Mouse (Mus musculus) heart, embryonic 16.5 days (tissue): ENCODE measurements around the gene Pipox. TPM values are rescaled to one million over a fixed set of nuclear protein-coding genes. Genes with fewer than 3 reads are reported as not detected.

ENCODE experiments used
- ATAC-seq: fragments of 200-750 bp; cut with Nextera tagmentation; replicated peaks from 2 replicates; pipeline ENCODE4 v1.8.0; 2017; ENCODE audit warnings: moderate number of reproducible peaks; ENCODE audit not compliant: insufficient read depth, low FRiP score; ENCODE audit errors: extremely low read depth
- H3K27ac ChIP-seq: fragments of 300-500 bp; sonication (generic); 2 replicates; pipeline ENCODE4 v1.5.1; 2014; ENCODE audit warnings: mild to moderate bottlenecking, low read length, control low read depth, moderate library complexity
- H3K27me3 ChIP-seq: fragments of 300-500 bp; sonication (generic); 2 replicates; pipeline ENCODE4 v1.6.1; 2014; ENCODE audit warnings: low read length, mixed read lengths; ENCODE audit not compliant: control insufficient read depth, insufficient read depth
- H3K36me3 ChIP-seq: fragments of 300-500 bp; sonication (generic); 2 replicates; pipeline ENCODE4 v1.6.1; 2014; ENCODE audit not compliant: control insufficient read depth, insufficient read depth
- H3K4me1 ChIP-seq: fragments of 300-500 bp; sonication (generic); 2 replicates; pipeline ENCODE4 v1.6.1; 2014; ENCODE audit warnings: low read length, mixed read lengths; ENCODE audit not compliant: control insufficient read depth, insufficient read depth
- H3K4me2 ChIP-seq: fragments of 300-500 bp; sonication (generic); 2 replicates; pipeline ENCODE4 v1.6.1; 2014; ENCODE audit warnings: low read depth, mild to moderate bottlenecking, control low read depth, low read length
- H3K4me3 ChIP-seq: fragments of 300-500 bp; sonication (generic); 2 replicates; pipeline ENCODE4 v1.5.1; 2014; ENCODE audit warnings: mild to moderate bottlenecking, control low read depth, low read length
- H3K9ac ChIP-seq: fragments of 300-500 bp; sonication (generic); 2 replicates; pipeline ENCODE4 v1.6.1; 2014; ENCODE audit warnings: low read length, control low read depth
- H3K9me3 ChIP-seq: fragments of 300-500 bp; sonication (generic); replicated peaks from 2 replicates; pipeline ENCODE4 v1.6.1; 2016; ENCODE audit warnings: low read length; ENCODE audit not compliant: control insufficient read depth
- WGBS: fragments of 180-500 bp; shearing (Covaris S2); extraction: QIAGEN DNeasy Blood & Tissue Kit; methylation state at CpG from one replicate; pipeline ENCODE4 v1.1.7; 2014; 5-methylcytosine and 5-hydroxymethylcytosine counted together
- polyA plus RNA-seq: library from polyadenylated mRNA; unstranded; fragments of >200 nt; fragmentation: Nextera tagmentation; extraction: Ambion mirVana; gene quantifications from 2 replicates; pipeline ENCODE4 v1.2.1, GENCODE M21; 2015

The Pipox gene
- polyA plus RNA-seq, 1 experiment from 2014 or later: 2.9 TPM

DNA sequence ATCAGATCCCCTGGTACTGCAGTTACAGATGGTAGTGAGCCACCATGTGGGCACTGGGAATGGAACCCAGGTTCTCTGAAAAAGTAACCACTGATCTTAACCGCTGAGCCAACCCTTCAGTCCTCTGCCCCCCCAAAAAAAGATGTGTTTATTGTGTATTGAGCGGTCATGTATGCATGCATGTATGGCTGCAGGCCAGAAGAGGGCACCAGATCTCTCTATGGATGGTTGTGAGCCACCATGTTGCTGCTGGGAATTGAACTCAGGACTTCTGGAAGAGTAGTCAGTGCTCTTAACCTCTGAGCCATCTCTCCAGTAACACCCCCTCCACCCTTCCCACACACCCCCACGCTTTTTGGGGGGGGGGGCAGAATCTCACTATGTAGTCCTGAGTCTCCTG, 58.8 kb downstream of the Pipox start:
- no peaks in the 10 kb centered on the region for H3K27me3 ChIP-seq
- no peak overlapping the region for H3K9ac ChIP-seq
- 76% methylated on average over 3 of the region's 3 CpGs for WGBS
- no peak overlapping the region for H3K4me3 ChIP-seq
- no peak overlapping the region for H3K27ac ChIP-seq
- H3K4me1 ChIP-seq: peaks cover 10% of the 10 kb centered on the region
- H3K9me3 ChIP-seq: no peaks in the 10 kb centered on the region
- no peak for ATAC-seq
- H3K36me3 ChIP-seq: peaks cover 56% of the 10 kb centered on the region
- no peak overlapping the region for H3K4me2 ChIP-seq

DNA sequence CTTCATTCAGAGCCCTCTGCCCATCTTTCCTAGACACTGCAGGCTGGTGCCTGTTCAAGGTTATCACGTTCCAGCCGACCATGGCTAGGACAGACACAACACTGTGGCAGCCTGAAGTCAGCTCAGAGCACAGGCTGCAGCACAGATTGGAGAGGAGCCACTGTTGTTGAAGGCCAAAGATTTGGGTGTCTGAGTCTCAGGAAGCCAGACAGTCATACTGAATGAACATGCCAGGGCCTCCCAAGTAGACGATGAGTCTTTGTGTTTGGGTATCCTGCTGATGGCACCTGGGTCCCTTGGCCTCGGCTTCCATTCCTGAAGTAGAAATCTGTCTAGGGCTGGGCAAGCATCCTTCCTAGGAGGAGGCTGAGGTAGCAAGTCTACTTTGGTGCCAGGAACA, 61.4 kb downstream of the Pipox start:
- Histone ChIP-seq H3K27me3 (no peaks in the 10 kb centered on the region), H3K4me2 (no peak overlapping the region), H3K4me3 (no peak overlapping the region), H3K9ac (no peak overlapping the region), H3K27ac (no peak overlapping the region), H3K36me3 (peaks cover 67% of the 10 kb centered on the region), H3K9me3 (no peaks in the 10 kb centered on the region), H3K4me1 (peaks cover 10% of the 10 kb centered on the region)
- 77% methylated on average over 4 of the region's 4 CpGs for WGBS
- no peak for ATAC-seq

- Histone ChIP-seq H3K9ac (no peak overlapping the region), H3K4me3 (no peak overlapping the region), H3K36me3 (peaks cover 63% of the 10 kb centered on the region), H3K4me2 (no peak overlapping the region), H3K27me3 (no peaks in the 10 kb centered on the region), H3K27ac (no peak overlapping the region), H3K9me3 (no peaks in the 10 kb centered on the region), H3K4me1 (peaks cover 7% of the 10 kb centered on the region)
- no peak for ATAC-seq
- WGBS: 63% methylated on average over 7 of the region's 7 CpGs
These were observed 63.0 kb downstream of the Pipox start for GRCm38 (mm10) chr11:77830875-77831274.

Other genes starting within 250 kb of the Pipox start
- 2.9 and 3.5 TPM in 2 replicates for gene Nufip2, start 207.9 kb downstream of the Pipox start, polyA plus RNA-seq
- gene Cryba1, start 168.8 kb downstream of the Pipox start, polyA plus RNA-seq: not detected in 2 replicates
- gene Myo18a, start 130.8 kb downstream of the Pipox start, polyA plus RNA-seq: 104 and 122 TPM in 2 replicates
- gene Gm10277, start 106.3 kb downstream of the Pipox start, polyA plus RNA-seq: 1.2 and 1.3 TPM in 2 replicates
- 0.04 and 0.19 TPM in 2 replicates for gene Sez6, start 36.7 kb upstream of the Pipox start, polyA plus RNA-seq
- 11.6 and 12.4 TPM in 2 replicates for gene Phf12, start 88.7 kb upstream of the Pipox start, polyA plus RNA-seq
- 12.3 and 12.6 TPM in 2 replicates for gene Dhrs13, start 138.2 kb upstream of the Pipox start, polyA plus RNA-seq
- 109 and 112 TPM in 2 replicates for gene Flot2, start 143.8 kb upstream of the Pipox start, polyA plus RNA-seq
- gene Eral1, start 186.3 kb upstream of the Pipox start, polyA plus RNA-seq: 27.6 TPM in 2 replicates
- 14.9 and 15.2 TPM in 2 replicates for gene Fam222b, start 200.6 kb upstream of the Pipox start, polyA plus RNA-seq